Mouse (Mus musculus): ENCODE data around the gene Cdadc1. TPM values are rescaled to one million over a fixed set of nuclear protein-coding genes. Genes with fewer than 3 reads are reported as not detected.

The Cdadc1 gene
- total RNA-seq, 4 experiments from 2014 or later: 44.5 to 62.8 (median 52.1) TPM

DNA sequence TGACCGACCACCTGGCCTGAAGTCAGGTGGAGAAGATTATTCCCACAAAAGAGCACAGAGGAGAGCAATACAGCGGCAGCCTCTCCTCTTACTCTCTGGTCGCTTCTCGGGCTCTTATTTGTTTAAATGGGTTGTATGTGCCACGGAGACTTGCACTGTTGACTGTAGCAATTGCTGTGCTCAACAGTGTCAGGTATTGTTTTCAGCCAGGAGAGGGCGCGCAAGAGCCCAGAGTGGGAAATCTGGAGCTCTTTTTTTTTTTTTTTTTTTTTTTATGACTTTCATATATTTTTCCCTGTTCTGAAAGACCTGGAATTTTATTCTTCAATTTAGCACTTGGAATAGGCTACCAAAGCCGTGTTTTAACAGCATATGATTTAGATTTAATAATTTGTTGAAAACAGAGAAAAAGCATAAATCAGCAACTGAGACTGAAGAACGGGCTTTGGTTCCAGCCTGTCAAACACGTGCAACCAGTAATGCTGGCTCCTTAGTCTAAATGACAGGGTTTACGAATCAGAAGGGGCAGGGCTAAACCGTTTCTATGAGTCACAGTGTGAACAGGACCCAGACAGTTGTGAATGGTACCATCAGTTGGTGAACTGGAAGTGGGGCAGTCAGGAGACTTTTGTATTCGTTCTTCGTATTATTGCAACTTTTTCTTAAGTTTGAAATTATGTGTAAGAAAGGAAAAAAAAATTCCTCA is 15.3 kb upstream of the Cdadc1 start:
- peak; percentile 12 for DNase-seq (ENCODE audit: low spot score)

DNA sequence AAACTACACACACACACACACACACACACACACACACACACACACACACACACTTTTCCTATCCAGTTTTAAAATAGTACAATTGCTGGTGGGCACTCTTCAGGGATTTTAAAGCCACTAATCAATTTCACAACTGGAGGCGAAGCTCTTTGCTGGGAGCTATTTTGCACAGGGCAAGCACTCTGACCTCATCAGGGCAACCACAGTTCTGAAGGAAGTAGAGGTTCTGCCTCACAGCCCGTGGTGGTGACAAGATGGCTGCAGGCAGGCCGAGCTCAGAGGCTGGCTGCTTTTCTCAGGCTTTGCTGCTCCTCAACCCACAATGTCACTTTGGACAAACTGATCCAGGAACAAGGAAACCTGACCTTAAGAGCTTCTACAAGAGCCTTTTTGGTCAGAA is 9.3 kb upstream of the Cdadc1 start:
- DNase-seq (ENCODE audit: low spot score): no peak

DNA sequence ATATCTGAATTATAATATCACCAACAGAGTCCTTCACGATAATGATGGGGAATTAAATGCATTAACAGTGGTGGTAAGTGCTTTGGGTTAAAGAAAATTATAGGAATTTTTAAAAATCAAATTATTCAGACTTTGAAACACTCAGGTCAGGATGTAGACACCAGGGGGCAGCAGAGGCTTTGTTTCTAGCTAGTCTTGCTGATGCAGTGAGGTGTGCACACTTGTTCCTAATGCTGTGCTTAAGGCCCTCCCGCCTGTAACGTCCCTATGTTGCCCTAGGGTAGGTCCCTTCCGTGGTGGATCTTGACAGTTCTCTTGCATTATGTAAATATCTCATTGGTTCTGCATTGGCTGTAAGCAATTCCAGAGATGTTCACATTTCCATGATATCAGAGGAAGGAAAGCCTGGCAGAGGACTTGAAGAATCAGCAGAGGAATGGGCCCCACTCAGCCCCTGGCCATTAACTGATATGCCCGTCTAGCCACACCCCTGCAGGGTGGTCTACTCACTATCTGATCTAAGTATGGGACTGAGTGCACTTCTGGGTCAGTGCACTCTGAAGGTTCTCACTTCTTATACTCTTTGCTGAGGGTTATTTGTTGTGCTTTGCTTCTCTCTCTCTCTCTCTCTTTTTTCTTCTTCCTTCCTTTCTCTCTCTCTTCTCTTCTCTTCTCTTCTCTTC is 8.1 kb upstream of the Cdadc1 start:
- DNase-seq (ENCODE audit: low spot score): peak; percentile 55

DNA sequence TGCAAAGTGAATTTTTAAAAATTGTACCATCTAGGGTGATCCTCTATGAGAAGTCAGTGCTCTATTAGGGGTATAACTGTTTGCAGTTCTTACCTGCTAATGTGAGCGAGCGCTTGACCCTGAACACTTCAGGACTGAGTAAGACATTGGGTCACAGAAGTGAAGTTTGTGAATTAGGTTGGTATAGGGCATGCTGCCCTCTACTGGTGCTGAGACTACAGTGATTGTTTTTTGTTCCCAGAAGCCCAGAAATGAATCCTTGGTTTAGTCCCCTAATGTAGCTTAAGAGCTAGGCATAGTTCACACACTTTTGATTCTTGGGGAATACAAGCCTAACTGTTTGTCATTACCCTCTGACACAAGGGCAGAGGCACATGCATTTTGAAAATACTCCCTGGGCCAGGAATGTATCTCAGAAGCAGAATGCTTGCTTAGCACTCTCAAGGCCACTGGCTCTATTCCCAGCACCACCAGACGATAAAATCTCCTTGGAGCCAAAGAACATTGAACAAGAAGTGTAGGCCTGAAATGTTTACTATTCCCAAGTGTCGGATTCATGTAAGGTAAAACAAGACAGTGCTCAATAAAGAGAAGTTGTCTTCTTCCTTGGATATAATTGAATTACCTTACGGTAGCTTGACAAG is 6.4 kb upstream of the Cdadc1 start:
- no peak for DNase-seq (ENCODE audit: low spot score)

DNA sequence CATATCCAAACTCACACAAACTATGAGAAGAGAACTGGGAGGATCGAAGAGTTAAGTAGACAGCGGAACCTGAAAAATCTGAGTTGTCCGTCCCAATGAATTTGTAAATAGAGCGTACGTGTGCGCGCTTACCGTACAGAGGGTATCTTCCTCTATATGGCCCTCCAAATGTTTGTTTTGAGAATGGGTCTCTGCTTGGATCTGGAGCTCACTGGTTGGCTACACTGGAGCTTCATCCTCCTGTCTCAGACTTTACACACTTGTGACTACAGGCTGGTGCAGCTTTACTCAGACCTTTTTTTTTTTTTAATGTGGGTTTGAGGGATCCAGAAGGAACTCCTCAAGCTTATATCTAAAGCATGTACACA is 485 bp upstream of the Cdadc1 start:
- DNase-seq (ENCODE audit: low spot score): no peak

DNA sequence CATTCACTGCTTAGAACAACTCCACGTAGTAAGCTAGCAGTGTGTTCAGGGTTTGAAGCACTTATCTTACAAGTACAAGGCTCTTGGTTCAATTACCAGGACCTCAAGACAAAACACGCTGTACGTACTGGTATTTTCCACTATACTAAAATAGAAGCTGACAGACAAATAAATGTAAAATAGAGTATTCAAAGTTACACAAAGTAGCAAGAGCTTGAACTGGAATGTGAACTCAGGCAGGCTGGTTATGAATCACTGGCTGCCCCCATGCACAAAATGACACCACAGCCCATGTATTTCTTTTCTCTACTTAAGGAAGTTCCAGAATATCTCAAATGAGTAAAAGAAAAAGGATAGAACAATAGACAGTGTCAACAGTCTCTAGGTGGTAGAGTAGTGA is 2.8 kb downstream of the Cdadc1 start:
- no peak for DNase-seq (ENCODE audit: low spot score)

DNA sequence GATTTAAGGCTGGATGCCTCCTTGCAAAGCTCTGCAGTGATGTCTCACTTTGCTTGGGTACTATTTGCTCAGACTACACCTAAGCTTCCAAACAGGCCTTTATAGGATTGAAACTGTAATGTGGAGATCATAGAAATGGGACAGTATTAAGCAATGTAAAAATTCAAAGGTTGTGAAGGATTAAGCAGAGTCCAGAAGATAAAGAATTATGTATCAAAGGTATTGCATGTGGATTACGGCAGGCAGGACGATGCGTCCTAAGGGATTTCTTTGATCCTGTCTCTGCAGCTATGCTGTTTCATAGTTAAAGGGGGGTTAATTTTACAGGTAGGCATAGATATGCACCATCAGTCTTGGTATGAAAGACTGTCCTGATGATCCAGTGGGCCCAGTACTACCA is 5.2 kb downstream of the Cdadc1 start:
- DNase-seq (ENCODE audit: low spot score): no peak

DNA sequence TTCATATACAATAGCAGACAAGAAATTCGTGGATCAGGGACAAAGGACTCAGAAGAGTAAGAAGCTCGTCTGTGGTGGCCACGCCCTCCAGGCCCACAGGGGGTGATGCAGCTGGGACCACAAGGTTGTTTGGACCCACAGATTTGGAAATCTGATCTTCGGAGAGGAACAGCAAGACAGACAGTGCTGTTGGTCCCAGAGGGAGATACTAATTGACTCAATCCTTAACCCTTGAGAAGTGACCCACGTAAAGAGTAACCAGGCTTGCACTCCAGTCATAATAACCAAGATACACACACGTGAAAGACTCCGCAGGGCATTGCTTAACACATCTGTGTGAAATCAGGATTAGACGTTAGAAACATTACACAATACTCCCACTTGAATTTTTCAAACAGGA is 5.9 kb downstream of the Cdadc1 start:
- no peak for DNase-seq (ENCODE audit: low spot score)

DNA sequence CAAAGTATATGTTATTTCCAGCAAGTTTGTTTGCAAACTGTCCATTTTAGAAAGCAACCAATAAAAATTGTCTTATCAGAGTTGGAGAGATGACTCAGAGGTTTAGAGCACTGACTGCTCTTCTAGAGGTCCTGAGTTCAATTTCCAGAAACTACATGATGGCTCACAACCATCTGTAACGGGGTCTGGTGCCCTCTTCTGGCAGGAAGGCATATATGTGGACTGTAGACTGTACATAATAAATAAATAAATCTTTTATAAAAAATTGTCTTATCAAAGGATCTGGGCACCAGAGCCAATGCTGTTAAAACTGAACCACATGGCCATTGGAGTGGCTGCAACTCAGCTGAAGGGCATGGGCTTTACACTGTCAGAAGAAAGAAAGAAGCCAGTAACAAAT is 7.1 kb downstream of the Cdadc1 start:
- no peak for DNase-seq (ENCODE audit: low spot score)

DNA sequence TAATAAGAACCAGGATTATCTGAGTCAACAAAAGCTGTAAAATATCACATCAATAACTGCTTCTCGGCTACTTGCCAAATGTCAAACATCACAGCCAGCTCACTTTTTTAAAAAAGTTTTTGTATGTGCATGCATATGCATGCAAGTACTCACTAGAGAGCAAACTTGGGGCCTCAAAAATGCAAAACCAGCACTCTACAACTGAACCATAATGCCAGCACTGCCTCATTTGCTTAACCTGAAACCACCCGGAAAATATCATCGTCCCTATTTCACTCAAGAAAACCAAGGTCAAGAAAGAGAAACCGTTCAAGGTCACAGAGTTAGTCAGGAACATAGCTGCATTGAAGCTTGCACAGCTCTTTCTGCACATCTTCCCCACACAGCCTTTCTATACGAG is 21.4 kb downstream of the Cdadc1 start:
- DNase-seq (ENCODE audit: low spot score): no peak

DNA sequence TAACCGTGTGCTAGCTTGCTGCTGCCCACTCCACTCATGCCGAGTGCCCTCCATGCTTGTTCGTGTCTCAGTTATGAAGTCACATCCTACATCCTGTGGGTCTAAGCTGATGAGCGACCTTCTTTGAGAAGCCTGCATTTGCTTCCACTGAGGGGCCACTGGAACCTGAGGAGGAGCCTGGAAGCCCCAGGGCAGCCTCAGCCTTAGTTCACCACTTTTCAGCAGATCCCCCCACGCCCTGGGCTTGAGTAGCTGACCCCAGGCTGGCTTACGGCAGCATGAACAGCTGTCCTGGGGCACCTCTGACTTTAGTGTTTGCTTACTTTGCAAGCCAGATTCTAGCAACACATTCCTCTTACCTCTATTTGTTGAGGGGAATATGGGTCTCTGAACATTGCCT is 31.0 kb downstream of the Cdadc1 start:
- DNase-seq (ENCODE audit: low spot score): no peak

DNA sequence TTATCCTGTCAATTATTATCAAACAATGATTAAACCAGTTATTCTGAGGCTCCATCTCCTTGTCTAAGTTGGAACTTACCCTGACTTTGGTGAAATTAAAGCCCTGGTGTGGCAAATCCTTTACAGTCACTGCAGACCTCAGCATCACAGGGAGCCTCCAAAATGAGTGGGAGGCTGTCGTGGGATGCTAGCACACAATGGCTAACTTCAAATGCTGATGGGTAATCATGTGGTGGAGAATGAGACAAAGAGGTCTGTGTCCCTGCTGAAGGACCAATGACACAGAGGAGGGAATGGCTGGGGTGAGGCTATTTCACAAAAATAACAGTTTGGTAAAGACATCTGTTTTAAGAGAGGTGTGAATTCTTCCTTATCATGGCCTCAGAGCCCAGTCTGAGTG is 39.9 kb downstream of the Cdadc1 start:
- no peak for DNase-seq (ENCODE audit: low spot score)

DNA sequence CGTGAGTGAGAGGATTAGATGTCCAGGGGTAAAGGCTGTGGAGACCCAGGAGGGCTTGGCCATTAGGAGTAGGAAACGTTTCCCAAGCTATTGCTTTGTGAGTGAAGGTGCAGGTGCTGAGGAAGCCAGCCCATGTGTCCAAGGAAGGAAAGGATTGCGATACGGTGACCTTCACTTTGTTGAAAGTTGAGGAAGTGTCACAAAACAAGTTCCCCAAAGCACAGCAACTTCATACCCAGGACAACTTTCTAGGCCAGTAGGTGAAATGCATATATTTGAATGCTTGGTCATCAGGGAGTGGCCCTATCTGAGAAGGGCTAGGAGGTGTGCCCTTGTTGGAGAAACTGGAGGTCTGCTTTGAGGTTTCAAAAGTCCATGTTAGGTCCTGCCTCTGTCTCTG is 40.7 kb downstream of the Cdadc1 start:
- DNase-seq (ENCODE audit: low spot score): no peak

DNA sequence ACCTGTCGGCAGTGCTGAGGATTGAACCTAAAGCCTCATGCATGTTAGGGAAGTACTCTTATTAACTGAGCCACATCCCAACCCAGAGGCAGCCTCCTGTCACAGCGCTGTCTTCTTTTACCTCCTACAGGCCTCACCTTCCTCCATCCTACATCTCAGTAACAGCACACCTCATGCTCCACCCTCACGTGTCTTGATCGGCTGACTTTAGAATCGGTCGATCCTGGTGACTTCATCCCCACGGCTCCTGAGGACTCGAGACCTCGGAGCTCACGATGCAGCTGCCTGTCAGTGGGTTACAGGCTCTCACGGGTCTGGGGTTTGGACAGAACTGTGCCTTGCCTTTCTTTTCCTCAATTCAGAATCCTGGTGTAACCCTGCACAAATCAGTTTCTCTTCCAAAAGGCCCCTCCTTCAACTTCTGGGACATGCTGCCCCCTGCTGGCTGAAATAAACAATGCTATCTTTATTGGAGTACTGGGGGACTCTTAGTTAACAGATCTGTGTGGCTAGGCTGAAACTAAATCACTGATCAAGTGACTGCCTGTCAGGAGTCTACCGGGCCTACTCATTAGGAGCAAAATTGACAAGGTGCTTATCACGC is 41.7 kb downstream of the Cdadc1 start:
- peak; percentile 87 for DNase-seq (ENCODE audit: low spot score)

DNA sequence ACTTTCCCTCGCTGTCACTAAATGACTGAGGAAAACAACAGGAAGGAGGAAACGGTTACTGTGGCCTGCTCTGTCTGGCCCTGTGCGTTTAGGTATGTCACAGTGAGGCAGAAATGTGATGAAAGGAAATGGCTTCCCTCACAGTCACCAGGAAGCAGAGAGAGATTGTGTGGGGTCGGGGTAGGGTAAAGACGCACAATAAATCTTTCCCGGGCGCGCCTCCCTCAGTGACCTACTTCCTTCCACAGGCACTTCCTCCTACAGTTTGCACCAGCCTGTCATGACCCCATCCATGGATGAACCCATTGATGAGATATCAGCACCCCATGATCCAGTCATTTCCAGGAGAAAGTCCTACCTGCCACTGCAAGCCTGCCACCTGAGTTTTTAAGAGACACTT is 42.7 kb downstream of the Cdadc1 start:
- no peak for DNase-seq (ENCODE audit: low spot score)

DNA sequence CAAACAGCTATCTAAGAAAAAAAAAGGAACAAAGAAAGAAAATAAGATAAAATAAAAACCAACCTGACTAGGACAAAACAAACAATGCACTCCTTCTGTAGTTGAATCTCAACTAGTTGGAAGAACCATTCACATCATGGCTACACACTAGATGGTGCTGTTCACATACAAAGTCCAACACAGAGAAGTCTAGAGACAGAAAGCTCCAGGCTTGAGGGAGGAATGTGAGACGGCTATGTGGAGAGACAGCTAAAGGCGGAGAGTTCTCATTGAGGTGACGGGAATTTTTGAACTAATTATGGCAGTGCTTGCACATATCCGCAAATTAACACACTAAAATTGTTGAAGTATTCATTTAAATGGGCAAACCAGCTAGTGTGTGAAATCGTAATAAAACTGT is 43.7 kb downstream of the Cdadc1 start:
- no peak for DNase-seq (ENCODE audit: low spot score)

DNA sequence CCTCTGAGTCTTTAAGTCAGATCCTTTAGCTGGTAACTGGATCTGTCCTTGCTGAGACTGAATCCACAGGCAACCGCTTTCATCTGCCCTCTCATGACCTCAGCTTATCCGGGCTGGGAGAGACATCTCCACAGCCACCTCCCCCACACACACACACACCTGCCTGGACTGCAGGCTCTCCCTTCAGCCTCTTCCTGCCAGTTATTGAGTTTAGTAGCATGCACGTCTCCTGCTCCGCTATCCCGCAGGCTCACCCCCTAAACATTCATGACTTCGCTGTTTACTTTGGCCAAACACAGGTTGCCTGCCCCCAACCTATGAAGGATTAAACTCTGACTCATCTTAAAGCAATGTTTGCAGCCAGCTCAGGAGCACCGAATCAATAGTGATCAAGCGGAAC is 45.8 kb downstream of the Cdadc1 start:
- no peak for DNase-seq (ENCODE audit: low spot score)

DNA sequence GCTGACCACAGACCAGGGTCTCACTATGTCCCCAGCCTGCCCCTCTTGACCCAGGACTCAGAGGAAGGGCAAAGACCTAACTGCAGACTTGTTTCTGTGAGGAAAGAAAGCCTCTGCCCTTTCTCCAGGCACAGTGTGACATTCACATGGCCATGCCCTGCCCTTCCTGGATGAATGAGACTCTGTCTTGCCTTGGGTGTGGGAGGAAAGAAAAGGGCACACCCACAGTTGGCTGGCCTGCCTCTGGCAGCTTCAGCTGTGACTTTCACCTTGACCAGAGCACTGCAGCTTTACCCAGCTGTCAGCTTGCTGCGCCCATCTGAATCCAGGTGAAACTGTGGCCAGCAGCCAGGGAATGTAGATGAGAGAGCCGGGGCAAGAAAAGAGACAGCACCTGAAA is 46.9 kb downstream of the Cdadc1 start:
- peak; percentile 33 for DNase-seq (ENCODE audit: low spot score)

DNA sequence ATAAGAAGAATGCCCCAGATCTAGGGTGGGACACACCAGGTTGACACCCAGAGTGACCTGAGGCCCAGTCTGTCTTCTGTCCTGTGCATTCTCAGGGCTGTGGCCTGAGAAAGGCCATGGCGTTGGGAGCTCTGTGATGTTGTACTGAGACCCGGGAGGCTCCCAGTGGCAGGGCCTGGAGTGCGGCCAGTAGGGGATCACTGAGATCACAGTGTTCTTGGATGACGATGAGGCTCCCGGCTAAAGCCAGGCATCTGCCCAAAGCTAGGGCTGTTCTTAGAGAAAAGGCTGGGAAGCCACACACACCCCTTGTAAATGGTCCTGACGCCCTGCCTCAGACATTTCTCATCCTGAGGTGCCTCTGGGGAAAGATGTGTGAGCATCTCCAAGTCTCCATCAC is 48.7 kb downstream of the Cdadc1 start:
- peak; percentile 80 for DNase-seq (ENCODE audit: low spot score)

DNA sequence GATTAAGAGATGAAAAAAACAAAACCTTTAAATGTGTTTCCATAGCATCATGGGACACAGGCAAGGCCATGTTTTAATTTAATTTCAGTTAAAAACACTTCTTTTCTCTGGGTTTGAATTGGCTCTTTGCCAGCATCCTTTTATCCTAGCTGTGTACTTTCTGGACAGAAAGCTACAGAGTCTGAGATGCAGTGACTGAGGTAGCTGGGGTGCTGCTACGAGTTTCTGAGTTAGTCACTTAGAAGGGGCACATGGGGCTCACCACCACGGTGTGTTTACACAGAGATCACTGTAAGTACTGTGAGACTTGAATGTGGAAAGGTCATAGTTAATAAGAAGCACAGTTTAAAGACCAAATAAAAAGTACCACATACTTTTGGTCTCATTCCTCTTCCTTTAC is 49.2 kb downstream of the Cdadc1 start:
- DNase-seq (ENCODE audit: low spot score): no peak

DNA sequence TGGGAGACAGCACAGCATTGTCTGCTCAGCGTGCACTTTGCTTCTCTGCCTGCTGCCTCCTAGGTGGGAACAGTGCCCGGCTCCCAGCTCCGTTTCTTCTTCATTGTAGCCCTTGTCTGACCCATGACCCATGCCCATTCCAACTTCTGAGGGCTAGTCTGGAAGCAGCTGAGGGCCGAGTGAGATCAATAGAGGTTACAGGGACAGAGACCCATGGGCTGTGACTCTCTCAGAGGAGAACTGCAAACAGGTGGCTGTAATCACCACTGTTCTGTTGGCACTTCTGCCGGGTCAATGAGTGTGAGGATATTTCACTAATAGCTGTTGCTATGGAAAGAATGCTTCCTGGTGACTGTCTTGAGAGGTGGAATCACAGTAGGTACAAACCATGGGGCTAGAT is 50.2 kb downstream of the Cdadc1 start:
- no peak for DNase-seq (ENCODE audit: low spot score)

DNA sequence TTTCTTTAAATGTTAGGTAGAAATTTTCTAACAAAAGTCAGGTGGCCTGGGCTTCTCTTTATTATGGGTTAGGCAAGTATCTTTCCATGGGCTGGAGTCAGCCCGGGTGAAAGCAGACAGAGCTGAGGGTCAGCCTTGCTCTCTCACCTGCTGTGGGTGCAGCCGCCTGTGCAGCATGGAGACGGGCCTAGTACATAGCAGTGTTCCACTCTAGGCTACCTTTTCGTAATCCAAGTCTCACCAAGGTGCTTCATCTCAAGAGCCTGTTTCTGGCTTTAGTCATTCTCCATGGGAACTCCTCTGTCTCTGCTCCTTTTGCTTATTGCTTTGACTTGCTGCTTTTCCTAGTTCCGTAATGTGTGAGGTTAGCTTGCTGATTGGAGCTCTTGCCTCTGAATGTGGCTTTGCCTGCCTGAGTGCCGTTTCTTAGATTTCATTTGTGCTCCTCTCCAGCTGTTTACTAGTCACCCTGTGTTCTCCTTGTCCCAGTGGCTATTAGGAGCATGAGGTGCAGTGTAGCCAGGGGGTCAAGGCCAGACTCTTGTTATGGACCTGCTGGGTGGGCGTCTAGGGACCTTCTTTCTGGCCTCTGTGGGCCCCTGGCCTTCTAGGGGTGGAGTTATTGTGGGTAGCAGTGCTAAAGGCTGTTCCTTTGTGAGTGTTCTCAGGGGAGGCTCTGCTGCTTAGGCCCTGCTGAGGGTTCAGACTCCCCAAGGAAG is 51.4 kb downstream of the Cdadc1 start:
- DNase-seq (ENCODE audit: low spot score): no peak
